ENCODE assay signal across 9 mouse cellular contexts in genomic region chr10:80694159-80694938, GRCm38 (mm10). TPM values are rescaled to one million over a fixed set of nuclear protein-coding genes. Genes with fewer than 3 reads are reported as not detected.
DNase-seq lines count a peak whose midpoint lies in the region; ATAC-seq lines count a peak whose summit lies in the region.
"Had no signal": no experiment of that assay in that cellular context is flagged by ENCODE, and none has a peak within 500 bp of the region (broad histone marks: within the 10 kb centered on the region; RNA-seq: fewer than 3 reads in every experiment).

No protein-coding gene starts in this region.

- ATAC-seq in forebrain, embryonic 16.5 days, result no peak
- no peak for ATAC-seq in kidney, embryonic 16.5 days (ENCODE audit: low FRiP score, low TSS enrichment)
- ATAC-seq in midbrain, embryonic 13.5 days, result no peak

- peaks cover 23% of the 10 kb centered on the region for H3K4me1 ChIP-seq in forebrain, embryonic 10.5 days
- H3K4me1 ChIP-seq in forebrain, embryonic 16.5 days (replicated peaks; ENCODE audit: control insufficient read depth, insufficient read depth, low read length), result peaks cover 11% of the 10 kb centered on the region
- peaks cover 26% of the 10 kb centered on the region for H3K4me1 ChIP-seq in kidney, embryonic 16.5 days (ENCODE audit: insufficient read depth, low read length)
- peaks cover 17% of the 10 kb centered on the region for H3K4me1 ChIP-seq in midbrain, embryonic 13.5 days (replicated peaks)

- peaks cover 57% of the 10 kb centered on the region for H3K36me3 ChIP-seq in forebrain, embryonic 10.5 days (replicated peaks)
- H3K36me3 ChIP-seq in forebrain, embryonic 16.5 days (ENCODE audit: control insufficient read depth, insufficient read depth), result peaks cover 17% of the 10 kb centered on the region
- peaks cover 16% of the 10 kb centered on the region for H3K36me3 ChIP-seq in kidney, embryonic 16.5 days (ENCODE audit: insufficient read depth, low read length)
- H3K36me3 ChIP-seq in midbrain, embryonic 13.5 days, result peaks cover 43% of the 10 kb centered on the region

- DNase-seq in forebrain, embryonic 10.5 days (ENCODE audit: extremely low spot score, low spot score), result no peak
- DNase-seq in kidney, postnatal 4 days, result no peak
- DNase-seq in thymus, postnatal 4 days, result peak; percentile 55
- DNase-seq in thymus, adult 18-20 months, result no peak
- no peak for DNase-seq in ovary, postnatal 14 days (ENCODE audit: low spot score)
- DNase-seq: right cerebral cortex, postnatal 25 days had no signal

- H3K27me3 ChIP-seq in forebrain, embryonic 10.5 days (ENCODE audit: poor library complexity, severe bottlenecking), result no peaks in the 10 kb centered on the region
- no peaks in the 10 kb centered on the region for H3K27me3 ChIP-seq in forebrain, embryonic 16.5 days (replicated peaks; ENCODE audit: control insufficient read depth, insufficient read depth, low read length)
- H3K27me3 ChIP-seq in kidney, embryonic 16.5 days (ENCODE audit: insufficient read depth, low read length), result no peaks in the 10 kb centered on the region
- no peaks in the 10 kb centered on the region for H3K27me3 ChIP-seq in midbrain, embryonic 13.5 days

- H3K27ac ChIP-seq in forebrain, embryonic 10.5 days, result no peak overlapping the region
- no peak overlapping the region for H3K27ac ChIP-seq in forebrain, embryonic 16.5 days (ENCODE audit: low read length)
- H3K27ac ChIP-seq in kidney, embryonic 16.5 days (ENCODE audit: low read length), result 0 out of 2 replicates have a peak overlapping the region, but pooled peaks have one; percentile 25
- H3K27ac ChIP-seq in midbrain, embryonic 13.5 days, result no peak overlapping the region

- 0 out of 2 replicates have a peak overlapping the region, but pooled peaks have one; percentile 3 for H3K4me3 ChIP-seq in forebrain, embryonic 10.5 days
- no peak overlapping the region for H3K4me3 ChIP-seq in forebrain, embryonic 16.5 days (replicated peaks; ENCODE audit: low read length)
- no peak overlapping the region for H3K4me3 ChIP-seq in kidney, embryonic 16.5 days (ENCODE audit: low read length)
- no peak overlapping the region for H3K4me3 ChIP-seq in midbrain, embryonic 13.5 days (replicated peaks)

- no peak overlapping the region for H3K4me2 ChIP-seq in forebrain, embryonic 16.5 days (ENCODE audit: low read length)
- H3K4me2 ChIP-seq in kidney, embryonic 16.5 days (replicated peaks; ENCODE audit: low read depth, low read length), result no peak overlapping the region
- H3K4me2 ChIP-seq in midbrain, embryonic 13.5 days (replicated peaks), result no peak overlapping the region

- H3K9ac ChIP-seq in forebrain, embryonic 16.5 days (replicated peaks; ENCODE audit: low read depth, low read length), result no peak overlapping the region
- no peak overlapping the region for H3K9ac ChIP-seq in kidney, embryonic 16.5 days (replicated peaks; ENCODE audit: low read length)
- H3K9ac ChIP-seq in midbrain, embryonic 13.5 days (replicated peaks), result no peak overlapping the region

- H3K9me3 ChIP-seq in forebrain, embryonic 10.5 days, result no peaks in the 10 kb centered on the region
- no peaks in the 10 kb centered on the region for H3K9me3 ChIP-seq in forebrain, embryonic 16.5 days (ENCODE audit: control insufficient read depth, low read length)
- H3K9me3 ChIP-seq in kidney, embryonic 16.5 days (ENCODE audit: low read length), result no peaks in the 10 kb centered on the region
- no peaks in the 10 kb centered on the region for H3K9me3 ChIP-seq in midbrain, embryonic 13.5 days

- 90% methylated on average over 13 of the region's 13 CpGs for WGBS in forebrain, embryonic 10.5 days
- WGBS in forebrain, embryonic 16.5 days, result 91% methylated on average over 13 of the region's 13 CpGs
- 89% methylated on average over 13 of the region's 13 CpGs for WGBS in kidney, embryonic 16.5 days
- 88% methylated on average over 13 of the region's 13 CpGs for WGBS in midbrain, embryonic 13.5 days

RNA-seq across cellular contexts. Expression of gene Mob3a, which starts 7.4 kb away (rescaled TPM):
- polyA plus RNA-seq in forebrain, embryonic 10.5 days (2016; fragmentation: Nextera tagmentation; extraction: Ambion mirVana), result 53.9 and 54.7 TPM in 2 replicates
- polyA plus RNA-seq in forebrain, embryonic 16.5 days (2015; fragmentation: Nextera tagmentation; extraction: Ambion mirVana), result 56.9 and 59.4 TPM in 2 replicates
- 43.1 and 43.2 TPM in 2 replicates for polyA plus RNA-seq in kidney, embryonic 16.5 days (2015; fragmentation: Nextera tagmentation; extraction: Ambion mirVana)
- 58.3 and 58.5 TPM in 2 replicates for polyA plus RNA-seq in midbrain, embryonic 13.5 days (2015; fragmentation: Nextera tagmentation; extraction: Ambion mirVana)

RNA-seq across cellular contexts. Expression of gene Izumo4, which starts 7.6 kb away (rescaled TPM):
- 7.7 and 10.9 TPM in 2 replicates for polyA plus RNA-seq in forebrain, embryonic 10.5 days (2016; fragmentation: Nextera tagmentation; extraction: Ambion mirVana)
- polyA plus RNA-seq in forebrain, embryonic 16.5 days (2015; fragmentation: Nextera tagmentation; extraction: Ambion mirVana), result 32.5 and 44.1 TPM in 2 replicates
- polyA plus RNA-seq in kidney, embryonic 16.5 days (2015; fragmentation: Nextera tagmentation; extraction: Ambion mirVana), result 23.3 and 23.8 TPM in 2 replicates
- polyA plus RNA-seq in midbrain, embryonic 13.5 days (2015; fragmentation: Nextera tagmentation; extraction: Ambion mirVana), result 37.8 and 39.2 TPM in 2 replicates

RNA-seq across cellular contexts. Expression of gene Mknk2, which starts 16.4 kb away (rescaled TPM):
- polyA plus RNA-seq in forebrain, embryonic 10.5 days (2016; fragmentation: Nextera tagmentation; extraction: Ambion mirVana), result 91.0 and 100 TPM in 2 replicates
- polyA plus RNA-seq in forebrain, embryonic 16.5 days (2015; fragmentation: Nextera tagmentation; extraction: Ambion mirVana), result 57.1 and 61.2 TPM in 2 replicates
- 71.1 and 108 TPM in 2 replicates for polyA plus RNA-seq in kidney, embryonic 16.5 days (2015; fragmentation: Nextera tagmentation; extraction: Ambion mirVana)
- polyA plus RNA-seq in midbrain, embryonic 13.5 days (2015; fragmentation: Nextera tagmentation; extraction: Ambion mirVana), result 49.6 and 60.1 TPM in 2 replicates

RNA-seq across cellular contexts. Expression of gene Btbd2, which starts 37.5 kb away (rescaled TPM):
- 71.6 and 78.1 TPM in 2 replicates for polyA plus RNA-seq in forebrain, embryonic 10.5 days (2016; fragmentation: Nextera tagmentation; extraction: Ambion mirVana)
- polyA plus RNA-seq in forebrain, embryonic 16.5 days (2015; fragmentation: Nextera tagmentation; extraction: Ambion mirVana), result 75.2 and 79.7 TPM in 2 replicates
- polyA plus RNA-seq in kidney, embryonic 16.5 days (2015; fragmentation: Nextera tagmentation; extraction: Ambion mirVana), result 21.0 and 74.8 TPM in 2 replicates
- 60.9 and 80.6 TPM in 2 replicates for polyA plus RNA-seq in midbrain, embryonic 13.5 days (2015; fragmentation: Nextera tagmentation; extraction: Ambion mirVana)

RNA-seq across cellular contexts. Expression of gene Ap3d1, which starts 47.7 kb away (rescaled TPM):
- 58.2 and 58.7 TPM in 2 replicates for polyA plus RNA-seq in forebrain, embryonic 10.5 days (2016; fragmentation: Nextera tagmentation; extraction: Ambion mirVana)
- polyA plus RNA-seq in forebrain, embryonic 16.5 days (2015; fragmentation: Nextera tagmentation; extraction: Ambion mirVana), result 101 and 102 TPM in 2 replicates
- polyA plus RNA-seq in kidney, embryonic 16.5 days (2015; fragmentation: Nextera tagmentation; extraction: Ambion mirVana), result 67.7 and 68.8 TPM in 2 replicates
- polyA plus RNA-seq in midbrain, embryonic 13.5 days (2015; fragmentation: Nextera tagmentation; extraction: Ambion mirVana), result 94.5 and 96.3 TPM in 2 replicates
